Mouse (Mus musculus) forebrain, embryonic 16.5 days (tissue): ENCODE data around the gene Pgc. TPM values are rescaled to one million over a fixed set of nuclear protein-coding genes. Genes with fewer than 3 reads are reported as not detected.

Experiments used
- ATAC-seq: fragments of 200-750 bp; cut with Nextera tagmentation; 2 replicates; pipeline ENCODE4 v1.8.0; 2017; ENCODE audit warnings: mild to moderate bottlenecking, moderate library complexity
- H3K27ac ChIP-seq: fragments of 300-500 bp; sonication (generic); 2 replicates; pipeline ENCODE4 v1.5.1; 2014; ENCODE audit warnings: low read length, control low read depth
- H3K27me3 ChIP-seq: fragments of 300-500 bp; sonication (generic); replicated peaks from 2 replicates; pipeline ENCODE4 v1.6.1; 2014; ENCODE audit warnings: low read length; ENCODE audit not compliant: control insufficient read depth, insufficient read depth
- H3K36me3 ChIP-seq: fragments of 300-500 bp; sonication (generic); 2 replicates; pipeline ENCODE4 v1.6.1; 2014; ENCODE audit not compliant: control insufficient read depth, insufficient read depth
- H3K4me1 ChIP-seq: fragments of 300-500 bp; sonication (generic); replicated peaks from 2 replicates; pipeline ENCODE4 v1.6.1; 2014; ENCODE audit warnings: low read length; ENCODE audit not compliant: control insufficient read depth, insufficient read depth
- H3K4me2 ChIP-seq: fragments of 300-500 bp; sonication (generic); 2 replicates; pipeline ENCODE4 v1.6.1; 2014; ENCODE audit warnings: mild to moderate bottlenecking, low read length, control low read depth
- H3K4me3 ChIP-seq: fragments of 300-500 bp; sonication (generic); replicated peaks from 2 replicates; pipeline ENCODE4 v1.5.1; 2014; ENCODE audit warnings: mild to moderate bottlenecking, low read length, control low read depth
- H3K9ac ChIP-seq: fragments of 300-500 bp; sonication (generic); replicated peaks from 2 replicates; pipeline ENCODE4 v1.6.1; 2014; ENCODE audit warnings: low read depth, low read length, control low read depth
- H3K9me3 ChIP-seq: fragments of 300-500 bp; sonication (generic); 2 replicates; pipeline ENCODE4 v1.6.1; 2016; ENCODE audit warnings: low read length; ENCODE audit not compliant: control insufficient read depth
- whole genome bisulfite sequencing: fragments of 180-500 bp; shearing (Covaris S2); extraction: QIAGEN DNeasy Blood & Tissue Kit; methylation state at CpG from one replicate; pipeline ENCODE4 v1.1.7; 2014; 5-methylcytosine and 5-hydroxymethylcytosine counted together
- polyA plus RNA-seq: library from polyadenylated mRNA; unstranded; fragments of >200 nt; fragmentation: Nextera tagmentation; extraction: Ambion mirVana; gene quantifications from 2 replicates; pipeline ENCODE4 v1.2.1, GENCODE M21; 2015

Pgc gene
- polyA plus RNA-seq, 1 experiment from 2014 or later = not detected

DNA sequence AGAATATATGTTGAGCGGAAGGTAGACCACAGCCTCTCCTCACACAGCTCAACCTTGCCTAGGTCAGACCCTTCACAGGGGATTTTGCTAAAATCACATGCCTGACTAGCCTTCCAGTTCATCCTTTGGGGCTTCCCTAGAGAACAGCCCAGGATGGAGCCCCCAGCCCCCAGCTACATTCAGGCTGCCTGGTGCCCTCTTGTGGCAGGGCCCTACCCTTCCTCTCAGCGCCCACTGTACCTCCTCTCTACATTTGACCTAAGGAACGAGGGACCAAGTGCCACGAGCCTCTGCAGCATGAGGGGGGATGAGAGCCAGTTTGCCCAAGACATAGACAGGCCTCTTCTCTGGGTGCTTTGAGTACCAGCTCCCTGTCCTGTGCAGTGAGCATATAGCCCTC lies 21.9 kb upstream of the Pgc start:
- no peaks in the 10 kb centered on the region for H3K9me3 ChIP-seq
- H3K27ac ChIP-seq = no peak overlapping the region
- no peaks in the 10 kb centered on the region for H3K36me3 ChIP-seq
- no peak overlapping the region for H3K4me2 ChIP-seq
- ATAC-seq = no peak
- H3K4me3 ChIP-seq = no peak overlapping the region
- H3K4me1 ChIP-seq = no peaks in the 10 kb centered on the region
- WGBS = 79% methylated on average over 4 of the region's 4 CpGs
- no peak overlapping the region for H3K9ac ChIP-seq
- no peaks in the 10 kb centered on the region for H3K27me3 ChIP-seq

DNA sequence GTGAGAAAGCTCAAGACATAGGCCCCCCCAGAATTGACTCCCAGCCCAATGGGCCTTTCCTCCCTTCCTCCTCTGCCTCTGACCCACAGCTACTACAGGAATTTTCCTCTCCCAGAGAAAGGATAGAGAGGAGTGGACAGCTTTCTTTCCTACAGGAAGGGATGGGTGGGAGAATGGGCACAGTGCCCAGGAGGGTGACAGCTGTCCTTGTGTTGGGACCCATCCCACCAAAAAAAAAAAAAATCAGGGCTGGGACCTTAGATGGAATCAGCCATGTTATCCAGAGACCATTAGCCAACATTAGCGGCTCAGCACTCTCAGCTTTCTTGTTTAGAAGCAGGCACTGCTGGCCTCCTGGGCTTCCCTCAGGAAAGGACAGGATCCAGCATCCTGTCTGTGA lies 20.4 kb upstream of the Pgc start:
- Histone ChIP-seq H3K27me3 (no peaks in the 10 kb centered on the region), H3K9me3 (no peaks in the 10 kb centered on the region), H3K9ac (no peak overlapping the region), H3K4me3 (no peak overlapping the region), H3K4me1 (no peaks in the 10 kb centered on the region), H3K27ac (no peak overlapping the region), H3K4me2 (no peak overlapping the region), H3K36me3 (no peaks in the 10 kb centered on the region)
- WGBS = 70% methylated on average over 1 of the region's 1 CpGs
- no peak for ATAC-seq

DNA sequence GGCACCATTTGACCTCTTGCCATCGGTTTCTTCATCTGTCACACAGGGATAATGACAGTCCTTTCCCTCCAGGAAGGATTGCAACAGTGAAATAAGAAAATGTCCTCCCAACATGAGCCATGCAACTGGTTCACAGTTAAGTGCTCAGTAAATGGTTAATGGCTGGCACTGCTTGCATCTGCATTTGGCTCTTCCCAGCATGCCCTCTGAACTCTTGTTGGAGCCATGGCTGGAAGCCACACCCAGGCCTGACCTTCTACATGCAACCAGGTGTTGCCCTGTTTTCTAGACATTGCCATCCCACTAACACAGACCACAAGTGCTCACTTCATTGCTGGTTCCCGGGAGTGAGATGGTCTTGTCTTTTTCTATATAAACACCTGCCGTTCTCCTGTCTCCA lies 18.7 kb upstream of the Pgc start:
- no peak for ATAC-seq
- H3K36me3 ChIP-seq = no peaks in the 10 kb centered on the region
- WGBS = 80% methylated on average over 3 of the region's 3 CpGs
- no peaks in the 10 kb centered on the region for H3K27me3 ChIP-seq
- H3K9me3 ChIP-seq = no peaks in the 10 kb centered on the region
- H3K9ac ChIP-seq = no peak overlapping the region
- no peak overlapping the region for H3K4me2 ChIP-seq
- H3K4me3 ChIP-seq = no peak overlapping the region
- H3K27ac ChIP-seq = no peak overlapping the region
- no peaks in the 10 kb centered on the region for H3K4me1 ChIP-seq

DNA sequence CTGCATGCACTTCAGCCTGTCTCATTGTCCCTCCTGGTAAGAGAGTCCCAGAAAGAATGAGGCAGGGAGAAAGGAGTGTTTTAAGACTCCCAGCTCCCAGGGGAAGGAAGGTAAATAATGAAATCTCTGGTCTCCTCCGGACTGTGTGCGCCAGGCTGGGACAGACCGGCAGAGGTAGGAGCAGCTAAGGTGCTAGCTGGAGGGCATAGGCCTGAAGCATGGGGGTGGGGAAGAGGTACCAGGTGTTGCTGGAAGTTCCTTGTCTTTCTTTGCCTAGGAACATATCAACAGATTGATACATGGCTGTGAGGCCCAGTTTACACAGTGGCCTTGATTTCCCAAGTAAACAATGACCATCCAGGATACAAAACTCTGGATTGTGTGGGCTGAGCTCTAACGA lies 17.7 kb upstream of the Pgc start:
- no peaks in the 10 kb centered on the region for H3K4me1 ChIP-seq
- no peak overlapping the region for H3K27ac ChIP-seq
- no peak for ATAC-seq
- H3K27me3 ChIP-seq = no peaks in the 10 kb centered on the region
- H3K9me3 ChIP-seq = no peaks in the 10 kb centered on the region
- H3K9ac ChIP-seq = no peak overlapping the region
- no peak overlapping the region for H3K4me3 ChIP-seq
- no peaks in the 10 kb centered on the region for H3K36me3 ChIP-seq
- WGBS = 74% methylated on average over 4 of the region's 4 CpGs
- no peak overlapping the region for H3K4me2 ChIP-seq

DNA sequence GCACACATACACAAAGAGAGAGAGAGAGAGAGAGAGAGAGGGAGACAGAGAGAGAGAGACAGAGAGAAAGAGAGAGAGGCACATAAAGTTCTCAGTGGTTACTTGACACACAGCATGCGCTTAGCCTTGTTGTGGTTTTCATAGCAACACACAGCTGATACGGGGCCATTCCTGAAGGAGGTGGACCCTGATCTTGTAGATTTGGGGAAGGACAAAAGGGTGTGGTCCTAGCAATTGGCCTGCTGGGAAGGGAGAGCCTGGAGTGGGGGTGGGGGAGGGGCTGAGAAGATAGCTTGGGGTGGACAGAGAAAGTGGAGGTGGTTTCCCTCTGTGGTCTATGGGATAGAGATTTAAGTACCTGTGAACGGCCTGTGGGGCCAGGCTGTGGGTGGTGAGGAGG lies 16.6 kb upstream of the Pgc start:
- Histone ChIP-seq H3K27ac (no peak overlapping the region), H3K27me3 (no peaks in the 10 kb centered on the region), H3K4me3 (no peak overlapping the region), H3K9ac (no peak overlapping the region), H3K4me1 (no peaks in the 10 kb centered on the region), H3K9me3 (no peaks in the 10 kb centered on the region), H3K36me3 (no peaks in the 10 kb centered on the region), H3K4me2 (no peak overlapping the region)
- WGBS = 80% methylated on average over 3 of the region's 3 CpGs
- ATAC-seq = no peak

DNA sequence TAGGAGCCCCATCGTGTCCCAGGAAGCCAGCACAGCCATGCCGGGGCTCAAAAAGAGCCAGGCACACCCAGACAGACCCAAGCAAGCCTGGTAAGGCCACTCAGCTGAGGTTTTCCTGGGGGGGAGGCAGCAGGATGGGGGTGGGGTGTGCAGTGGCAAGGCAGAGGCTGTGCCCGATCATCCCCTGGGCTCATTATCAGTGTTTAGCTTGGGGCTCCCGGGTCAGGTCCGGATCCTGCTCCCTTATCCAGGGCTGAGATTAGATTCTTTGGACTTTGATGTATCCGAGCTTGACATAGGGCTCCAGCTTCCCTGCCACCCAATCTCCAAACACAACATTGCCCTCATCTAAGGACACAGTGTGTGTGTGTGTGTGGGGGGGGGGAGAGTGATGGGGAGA lies 14.8 kb upstream of the Pgc start:
- Histone ChIP-seq H3K4me2 (no peak overlapping the region), H3K4me3 (no peak overlapping the region), H3K36me3 (no peaks in the 10 kb centered on the region), H3K27me3 (no peaks in the 10 kb centered on the region), H3K27ac (no peak overlapping the region), H3K9me3 (no peaks in the 10 kb centered on the region), H3K9ac (no peak overlapping the region), H3K4me1 (no peaks in the 10 kb centered on the region)
- 69% methylated on average over 6 of the region's 6 CpGs for WGBS
- ATAC-seq = no peak

DNA sequence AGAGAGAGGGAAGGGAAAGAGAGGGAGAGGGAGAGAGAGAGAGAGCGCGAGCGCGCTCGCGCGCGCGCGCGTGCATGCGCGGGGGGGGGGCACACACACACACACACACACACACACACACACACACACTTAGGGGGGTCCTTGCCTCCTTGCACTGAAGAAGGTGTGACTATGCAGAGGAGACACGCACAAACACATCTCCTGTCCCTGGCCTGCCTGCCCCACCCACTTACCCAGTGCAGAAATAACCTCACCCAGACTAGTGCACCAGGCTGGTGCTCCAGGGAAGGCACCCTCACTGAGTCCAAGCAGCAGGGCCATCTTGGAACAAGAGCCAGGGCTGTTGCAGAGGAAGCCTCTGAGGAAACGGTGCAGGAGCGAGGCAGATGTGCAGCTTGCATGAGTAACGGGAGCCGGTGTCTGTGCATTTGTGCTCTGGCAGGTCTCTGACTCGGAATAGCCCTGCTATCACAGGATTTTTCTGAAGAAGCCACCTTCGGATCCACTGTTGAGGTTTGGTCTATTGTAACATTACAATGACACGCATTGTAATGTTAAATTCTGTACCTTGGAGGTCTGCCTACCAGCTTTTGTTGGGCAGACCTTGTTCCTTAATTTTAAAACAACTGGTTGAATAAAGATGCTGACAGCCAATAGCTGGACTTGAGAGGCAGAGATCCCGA lies 13.6 kb upstream of the Pgc start:
- H3K9ac ChIP-seq = no peak overlapping the region
- no peak for ATAC-seq
- H3K4me1 ChIP-seq = no peaks in the 10 kb centered on the region
- WGBS = 48% methylated on average over 9 of the region's 22 CpGs
- no peak overlapping the region for H3K4me3 ChIP-seq
- H3K4me2 ChIP-seq = no peak overlapping the region
- H3K27ac ChIP-seq = no peak overlapping the region
- H3K27me3 ChIP-seq = no peaks in the 10 kb centered on the region
- no peaks in the 10 kb centered on the region for H3K36me3 ChIP-seq
- H3K9me3 ChIP-seq = no peaks in the 10 kb centered on the region

DNA sequence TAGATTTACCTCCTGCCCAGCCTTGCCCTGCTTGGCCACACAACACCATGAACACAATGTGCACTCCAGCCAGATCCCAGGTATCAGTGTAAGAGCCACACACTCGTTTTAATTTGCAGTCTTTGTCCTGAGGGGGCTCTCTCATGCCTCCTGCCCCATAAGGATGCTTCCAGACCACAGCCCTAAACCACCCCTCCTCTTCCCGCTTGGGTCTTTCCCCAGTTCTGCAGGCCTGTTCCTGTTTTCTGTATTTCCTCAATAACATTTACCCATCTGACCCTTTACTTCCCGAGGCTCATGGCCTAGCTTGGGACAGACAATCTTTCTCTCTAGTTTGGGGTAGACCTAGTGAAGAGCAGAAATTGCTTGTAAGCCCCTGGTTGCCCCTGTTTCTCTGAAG lies 11.6 kb upstream of the Pgc start:
- WGBS = 60% methylated on average over 3 of the region's 3 CpGs
- Histone ChIP-seq H3K9me3 (no peaks in the 10 kb centered on the region), H3K4me2 (no peak overlapping the region), H3K4me3 (no peak overlapping the region), H3K36me3 (no peaks in the 10 kb centered on the region), H3K27me3 (no peaks in the 10 kb centered on the region), H3K27ac (no peak overlapping the region), H3K4me1 (no peaks in the 10 kb centered on the region), H3K9ac (no peak overlapping the region)
- no peak for ATAC-seq

DNA sequence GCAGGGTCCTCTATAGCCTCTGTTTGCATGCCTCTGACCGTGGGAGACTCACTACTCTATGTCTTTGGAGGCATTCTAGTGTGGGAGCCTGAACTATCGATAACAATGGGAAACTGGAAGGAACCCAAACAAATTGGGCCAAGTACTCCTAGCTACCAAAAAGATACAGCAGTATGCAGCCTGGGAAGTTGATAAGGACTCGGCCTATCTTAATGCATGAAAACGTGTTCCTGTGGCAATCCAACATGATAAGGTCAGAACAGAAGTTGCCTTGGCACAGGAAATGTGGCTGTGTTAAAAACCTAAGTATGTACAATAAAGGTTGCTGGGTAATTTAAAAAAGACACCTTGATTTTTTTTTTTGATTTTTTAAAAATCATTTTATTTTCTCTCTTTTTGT lies 5.5 kb upstream of the Pgc start:
- ATAC-seq = no peak
- no peaks in the 10 kb centered on the region for H3K9me3 ChIP-seq
- WGBS = 80% methylated on average over 4 of the region's 4 CpGs
- no peak overlapping the region for H3K4me3 ChIP-seq
- no peaks in the 10 kb centered on the region for H3K27me3 ChIP-seq
- no peak overlapping the region for H3K4me2 ChIP-seq
- no peak overlapping the region for H3K27ac ChIP-seq
- H3K4me1 ChIP-seq = no peaks in the 10 kb centered on the region
- H3K36me3 ChIP-seq = no peaks in the 10 kb centered on the region
- no peak overlapping the region for H3K9ac ChIP-seq
